Mouse (Mus musculus) E14TG2a.4 (cell line): ENCODE results near the gene Synj1.

Experiments
- CTCF ChIP-seq: conservative IDR thresholded peaks from 2 replicates; pipeline ENCODE4 v1.5.1; 2014; ENCODE audit warnings: low read length
- NANOG ChIP-seq: IDR thresholded peaks from 2 replicates; pipeline ENCODE4 v1.6.1; 2014; ENCODE audit warnings: borderline replicate concordance, low read length, mixed read lengths

DNA sequence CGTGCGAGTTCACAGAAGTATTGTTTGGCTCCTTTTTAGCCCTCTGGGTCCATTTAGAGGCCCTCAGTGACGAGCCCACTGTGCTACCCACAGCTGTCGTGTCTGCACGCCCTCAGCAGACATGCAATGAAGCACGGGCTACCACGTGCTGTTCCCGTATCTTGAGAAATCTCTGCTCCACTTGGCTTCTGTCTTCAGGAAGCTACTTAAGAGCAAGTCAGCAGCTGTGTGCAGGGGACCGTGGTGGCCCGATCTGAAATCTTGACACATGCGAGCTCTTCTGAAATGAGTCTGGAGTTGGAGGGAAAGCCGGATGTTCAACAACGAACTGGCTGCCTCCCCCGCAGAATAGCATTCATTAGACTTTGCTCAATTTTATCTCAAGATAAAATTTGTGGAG is 119.5 kb downstream of the Synj1 start:
- no peak for TF ChIP-seq CTCF
- no peak for TF ChIP-seq NANOG
